Mouse (Mus musculus) lung, postnatal 14 days (tissue): ENCODE measurements at regions not wholly inside any gene's neighbourhood (a gene's known extent, or its start where the extent isn't known, plus 50 kb on each side); places are given as distances from the start of the nearest gene placed in this dataset.

Experiments
- DNase-seq: peaks from one replicate; pipeline ENCODE4 v3.0.0; 2021

DNA sequence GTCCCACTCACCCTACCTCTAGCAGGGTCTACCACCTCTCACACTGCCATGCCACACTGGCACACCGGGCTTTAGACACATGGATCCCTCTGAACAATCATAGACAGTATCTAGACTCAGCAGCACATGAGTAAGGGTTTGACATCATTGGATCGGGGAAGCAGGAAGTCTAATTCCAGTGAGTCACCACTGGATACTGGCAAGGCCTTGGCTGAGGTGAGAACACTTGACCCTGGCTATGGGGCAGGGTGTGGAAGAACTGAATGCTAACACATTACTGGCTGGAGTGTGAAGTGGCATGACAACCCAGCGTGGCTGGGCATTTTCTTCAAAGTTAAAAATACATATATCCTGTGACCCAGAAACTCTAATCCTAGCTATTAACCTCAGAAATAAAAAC, 114.4 kb downstream of the H2afy start:
- peak; percentile 26 for DNase-seq

DNA sequence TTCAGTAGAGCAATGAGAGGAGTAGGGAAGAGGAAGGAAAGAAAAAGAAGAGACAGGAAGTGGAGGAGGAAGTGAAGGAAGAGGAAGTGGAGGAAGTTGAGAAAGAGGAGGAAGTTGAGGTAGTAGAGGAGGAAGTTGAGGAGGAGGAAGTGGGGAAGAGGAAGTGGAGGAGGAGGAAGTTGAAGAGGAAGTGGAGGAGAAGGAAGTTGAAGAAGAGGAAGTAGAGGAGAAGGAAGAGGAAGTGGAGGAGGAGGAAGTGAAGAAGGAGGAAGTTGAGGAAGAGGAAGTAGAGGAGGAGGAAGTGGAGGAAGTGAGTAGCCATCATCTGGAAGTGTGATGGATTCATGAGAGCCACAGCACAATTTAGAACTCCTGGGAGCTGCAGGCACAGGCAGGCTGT, 122.2 kb downstream of the H2afy start:
- DNase-seq, result no peak

DNA sequence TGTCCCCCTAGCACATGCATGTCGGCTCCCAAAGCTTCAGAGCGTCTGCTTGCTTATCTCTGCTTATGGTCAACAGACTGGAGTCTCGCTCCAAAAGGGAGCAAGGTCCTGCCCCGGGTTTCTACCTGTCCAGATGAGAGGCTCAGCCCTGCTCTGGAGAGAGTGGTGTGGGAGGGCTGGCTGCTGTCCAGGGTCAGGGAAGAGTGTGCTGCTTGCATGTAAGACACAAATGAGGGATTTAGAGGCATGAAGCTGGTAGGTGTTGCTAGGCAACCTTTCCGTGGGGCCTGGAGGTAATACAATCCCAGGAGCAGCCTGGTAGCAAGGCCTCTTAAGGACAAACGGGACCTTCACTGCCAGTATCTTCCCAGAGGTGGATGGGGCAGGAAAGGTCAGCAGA, 125.7 kb downstream of the H2afy start:
- no peak for DNase-seq

DNA sequence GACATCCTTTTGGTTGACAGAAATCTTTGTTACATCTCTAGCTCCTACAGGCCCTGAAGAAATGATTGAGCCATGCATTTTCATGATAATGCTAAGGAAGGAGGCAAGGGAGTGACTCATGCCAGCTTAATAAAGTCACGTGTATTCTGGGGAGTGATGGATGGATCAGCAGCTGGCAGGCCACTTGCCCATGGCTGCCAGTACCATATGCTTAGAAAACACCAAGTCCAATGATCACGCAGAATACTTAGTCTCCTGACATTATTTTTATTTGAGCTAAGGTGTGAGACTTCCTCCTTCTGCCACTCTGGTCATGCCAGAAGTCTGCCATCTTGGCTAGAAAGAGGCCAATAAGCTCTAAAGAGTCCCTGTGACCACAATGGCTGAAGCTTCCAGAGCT, 129.3 kb downstream of the H2afy start:
- DNase-seq, result no peak

DNA sequence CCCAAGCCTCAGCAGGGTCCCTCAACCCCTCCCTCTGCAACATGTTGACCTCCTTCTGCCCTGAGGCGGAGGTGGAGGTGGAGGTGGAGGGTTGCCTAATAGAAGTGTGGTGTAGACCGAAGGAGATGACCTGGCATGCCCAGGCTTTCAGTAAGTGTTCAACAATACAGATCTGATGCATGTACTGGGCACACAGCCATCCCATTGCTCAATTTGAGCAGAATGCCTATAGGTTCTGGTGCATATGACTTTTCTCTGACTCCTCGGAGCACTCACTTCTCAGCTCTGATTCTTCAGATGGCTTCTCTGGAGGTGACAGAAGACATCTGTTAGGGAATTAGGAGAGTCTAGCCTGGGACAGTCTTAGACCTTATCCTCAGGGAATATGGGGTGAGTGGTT, 130.4 kb downstream of the H2afy start:
- no peak for DNase-seq

DNA sequence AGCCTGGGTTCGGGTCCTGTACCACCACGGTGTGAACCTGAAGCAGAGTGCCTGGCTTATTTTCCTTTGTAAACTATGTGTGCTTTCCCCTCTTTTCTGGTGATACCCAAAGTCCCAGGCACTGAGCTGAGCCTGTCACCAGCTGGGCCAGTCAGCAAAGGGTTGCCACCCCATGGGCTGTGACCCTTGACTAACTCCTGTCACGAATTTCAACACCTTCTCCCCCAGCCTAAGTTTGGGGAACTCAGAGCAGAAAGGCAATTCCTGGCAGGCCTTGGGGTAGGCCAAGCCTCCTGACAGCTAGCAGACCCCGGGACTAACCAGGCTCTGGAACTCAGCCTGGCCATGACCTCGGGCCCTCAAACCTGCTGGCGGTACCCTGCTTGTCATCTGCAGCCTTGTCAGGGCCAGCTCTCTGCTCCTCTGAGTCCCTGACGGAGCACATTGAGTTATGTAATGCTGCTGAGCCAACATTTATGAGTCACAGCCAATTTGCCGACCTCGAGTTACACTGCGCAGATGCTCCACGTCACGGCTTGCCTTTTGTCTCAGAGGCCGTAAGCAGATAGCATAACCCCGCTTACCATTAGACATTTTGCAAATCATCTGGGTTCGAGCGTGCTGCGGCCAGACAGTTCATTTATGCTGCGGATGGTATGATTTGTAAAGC, 132.3 kb downstream of the H2afy start:
- peak; percentile 27 for DNase-seq

DNA sequence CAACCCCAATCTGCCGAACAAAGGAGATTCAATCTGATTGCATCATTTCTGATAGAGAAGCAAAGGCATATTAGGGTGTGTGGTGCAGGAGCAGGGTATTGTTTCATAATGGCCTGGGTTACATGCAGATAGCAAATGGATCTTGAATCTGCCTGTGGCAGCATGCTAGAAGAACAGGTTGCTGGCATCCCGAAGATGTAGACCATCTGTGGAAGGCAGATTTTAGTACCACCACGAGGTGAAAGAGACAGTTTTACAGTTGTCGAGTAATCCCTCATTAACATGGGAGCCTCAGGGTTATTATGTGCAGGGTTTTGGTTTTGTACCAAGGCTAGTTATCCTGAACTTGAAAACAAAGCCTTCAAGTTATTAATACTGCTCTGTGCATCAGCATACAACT, 140.9 kb downstream of the H2afy start:
- DNase-seq, result no peak

DNA sequence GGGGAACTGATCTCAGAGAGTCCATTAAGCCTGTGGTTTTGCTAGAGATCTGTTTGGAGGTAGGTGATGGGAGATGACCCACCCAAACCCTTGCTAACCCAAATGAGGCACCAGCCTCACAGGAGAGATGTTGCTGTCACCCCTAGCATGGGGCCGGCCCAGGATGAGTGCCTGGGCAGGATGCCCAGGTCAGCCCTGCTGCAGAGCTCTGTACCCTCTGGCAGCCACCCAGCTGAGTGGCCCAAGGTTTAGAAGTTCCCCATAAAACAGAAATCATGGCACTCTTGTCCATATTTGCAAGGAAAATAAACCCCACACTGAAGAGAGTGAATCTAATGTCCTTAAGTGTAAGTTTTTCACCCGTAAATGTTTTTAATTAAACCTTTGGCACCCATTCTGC, 141.7 kb downstream of the H2afy start:
- DNase-seq, result no peak

DNA sequence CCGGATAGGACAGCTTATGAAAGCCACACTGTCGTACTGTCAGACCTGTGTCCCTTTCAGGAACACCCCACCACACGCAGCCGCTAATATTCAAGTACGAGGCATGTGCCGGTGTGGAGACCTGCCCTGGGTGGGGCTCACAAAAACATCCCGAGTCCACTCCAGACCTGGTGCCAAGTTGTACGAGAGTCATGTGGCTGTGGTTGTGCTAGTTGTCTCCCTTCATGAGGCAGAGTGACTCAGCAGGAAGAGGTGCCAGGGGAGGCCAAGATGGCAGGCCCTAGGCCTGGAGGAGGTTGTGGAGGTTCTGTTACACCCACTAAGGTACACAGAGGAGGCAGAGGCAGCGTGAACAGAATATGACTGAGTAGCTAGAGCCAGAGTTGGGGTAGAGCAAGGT, 143.5 kb downstream of the H2afy start:
- no peak for DNase-seq

DNA sequence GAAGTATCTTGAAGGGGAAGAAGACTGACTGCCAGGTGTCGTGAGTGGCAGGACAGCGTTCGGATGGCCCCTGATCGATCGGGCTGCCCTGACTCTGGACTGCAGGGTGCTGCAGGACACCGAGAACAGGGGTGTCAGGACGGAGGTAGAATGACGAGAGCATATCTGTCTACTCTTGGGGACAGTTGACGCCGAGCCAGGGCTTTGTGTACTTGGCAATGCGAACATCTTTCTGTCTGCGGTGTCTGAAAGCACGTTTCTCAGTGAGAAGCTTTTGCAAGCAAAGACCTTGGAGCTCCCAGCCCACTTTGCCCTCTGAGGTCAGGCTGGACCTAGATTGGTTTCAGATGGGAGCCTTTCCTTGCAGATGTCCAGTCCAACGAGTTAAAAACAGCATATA, 144.9 kb downstream of the H2afy start:
- DNase-seq, result no peak

DNA sequence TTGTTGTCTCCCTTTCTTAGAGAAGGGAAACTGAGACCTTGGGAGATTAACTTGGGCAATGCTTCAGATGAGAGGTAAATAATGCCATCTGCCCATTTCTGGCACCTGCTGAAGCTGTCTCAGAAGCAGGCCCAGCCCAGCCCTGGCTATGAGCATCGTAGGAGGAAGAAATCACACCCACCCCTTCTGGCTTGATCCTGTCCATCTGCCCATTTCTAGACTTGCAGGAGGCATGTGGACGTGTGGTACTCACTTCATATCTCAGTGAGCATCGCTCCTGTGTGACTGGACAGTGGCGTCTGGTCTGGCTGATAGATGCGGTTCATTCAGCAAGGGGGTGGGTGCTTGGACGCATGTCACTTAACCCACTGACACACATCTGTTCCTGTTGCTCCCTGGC, 146.0 kb downstream of the H2afy start:
- no peak for DNase-seq

DNA sequence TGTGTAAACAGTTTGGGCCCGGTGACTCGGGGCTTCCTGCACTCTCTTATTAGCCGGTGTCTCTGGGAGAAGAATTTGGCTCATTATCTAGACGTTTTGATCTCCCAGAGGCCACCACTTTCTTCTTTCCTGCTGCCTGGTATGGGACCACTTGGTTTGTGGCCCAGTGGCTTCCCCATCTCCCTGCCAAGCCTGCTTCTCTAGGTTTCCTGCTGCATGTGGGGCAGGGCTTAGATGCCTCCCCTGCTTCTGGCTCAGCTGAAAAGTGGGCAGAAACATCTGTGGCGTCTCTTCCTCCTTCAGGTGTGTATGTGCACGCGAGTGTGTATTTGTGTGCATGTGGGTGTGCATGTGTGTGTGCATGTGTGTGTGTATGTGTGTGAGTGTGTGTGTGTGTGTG, 146.8 kb downstream of the H2afy start:
- DNase-seq, result no peak

DNA sequence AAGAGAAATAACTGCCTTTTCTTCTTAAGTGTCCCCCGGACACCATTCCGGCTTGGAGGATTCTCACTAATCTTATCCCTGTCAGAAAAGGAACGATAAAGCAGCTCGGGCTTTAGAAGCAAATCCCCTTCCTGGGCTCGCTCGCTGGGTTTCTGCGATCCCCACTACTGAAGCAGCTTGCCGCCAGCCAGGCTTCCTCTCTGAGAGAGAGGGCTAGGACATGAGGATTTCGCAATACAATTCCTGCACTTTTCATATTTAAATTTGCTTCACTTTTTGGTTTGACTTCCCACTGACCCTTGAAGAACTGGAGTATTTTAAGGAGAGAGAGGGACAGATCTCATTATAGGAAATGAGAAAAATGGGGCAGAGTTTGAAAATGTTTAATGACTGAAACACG, 149.4 kb upstream of the Pitx1 start:
- no peak for DNase-seq

DNA sequence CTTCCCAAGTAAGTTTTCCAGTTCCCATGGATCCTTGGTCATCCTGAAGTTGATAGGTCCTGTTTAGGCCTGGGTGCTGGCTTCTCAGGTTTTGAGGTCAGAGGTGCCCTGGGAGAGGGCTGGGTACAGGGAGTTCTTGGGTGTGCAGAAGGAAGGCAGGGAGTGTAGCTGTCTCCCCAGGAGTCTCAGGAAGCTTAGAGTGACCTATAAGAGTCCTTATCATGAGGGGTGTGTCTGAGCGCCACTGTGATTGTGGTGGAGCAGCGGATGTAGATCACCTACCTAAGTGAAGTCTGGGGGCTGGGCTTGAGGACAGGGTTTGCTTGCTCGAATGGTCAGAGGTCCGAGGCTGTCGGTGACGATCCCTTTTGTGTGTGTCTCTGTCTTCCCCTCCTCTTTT, 148.8 kb upstream of the Pitx1 start:
- no peak for DNase-seq

DNA sequence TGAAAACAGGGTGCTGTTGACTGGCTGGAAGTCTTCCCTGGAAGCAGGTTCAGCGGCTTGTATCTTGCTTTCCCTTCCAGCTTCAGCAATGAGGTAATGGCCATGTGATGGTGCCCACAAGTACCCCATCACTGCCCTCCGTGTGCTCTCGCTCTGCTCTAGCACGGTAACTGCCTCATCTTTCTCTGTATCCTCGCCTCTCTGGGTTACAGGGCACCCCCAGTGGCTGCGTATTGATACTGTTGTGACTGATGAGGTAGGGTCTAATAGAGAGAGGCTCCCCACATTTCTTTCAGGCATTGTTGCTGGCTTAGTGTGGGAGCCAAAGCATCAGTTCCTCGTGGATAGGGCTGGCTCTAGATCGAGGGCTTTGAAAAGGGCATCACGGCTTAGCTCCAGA, 147.9 kb upstream of the Pitx1 start:
- no peak for DNase-seq

DNA sequence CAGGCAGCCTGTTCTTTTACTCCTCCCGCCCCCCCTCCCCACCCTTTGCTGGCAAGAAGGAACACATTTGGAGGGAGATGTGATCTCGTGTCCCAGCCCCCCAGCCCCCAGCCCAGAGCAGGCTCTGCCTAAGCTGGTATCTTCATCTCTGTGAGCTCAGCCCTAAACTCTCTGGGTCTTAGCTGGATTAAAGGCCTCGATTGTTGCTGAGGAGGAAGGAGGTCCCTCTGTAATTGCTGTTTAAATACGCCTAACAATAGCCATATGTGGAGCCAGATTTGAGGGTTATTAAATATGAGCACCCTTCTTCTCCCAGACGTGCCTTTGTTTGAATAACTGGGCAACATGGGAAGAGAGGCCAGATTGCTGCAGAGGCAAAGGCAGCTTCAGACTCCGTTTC, 145.0 kb upstream of the Pitx1 start:
- DNase-seq, result no peak

DNA sequence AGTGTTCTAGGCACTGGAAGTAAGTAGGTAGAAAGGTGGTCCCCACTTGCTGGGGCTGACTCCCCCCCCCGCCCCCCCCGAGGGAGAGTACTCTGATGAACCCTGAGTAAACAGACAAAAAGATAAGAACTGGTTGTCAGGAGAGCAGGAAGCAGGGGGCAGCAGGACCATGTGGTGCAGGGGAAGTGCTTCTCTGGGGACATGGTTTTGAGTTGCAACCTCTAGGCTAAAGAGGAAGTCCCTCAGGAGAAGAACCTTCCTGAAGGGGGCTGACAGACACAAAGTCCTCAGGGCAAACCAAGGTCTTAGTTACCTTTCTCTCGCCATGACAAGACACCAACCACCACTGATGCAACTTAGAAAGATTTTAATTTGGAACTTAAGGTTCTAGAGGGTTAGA, 141.9 kb upstream of the Pitx1 start:
- DNase-seq, result no peak

DNA sequence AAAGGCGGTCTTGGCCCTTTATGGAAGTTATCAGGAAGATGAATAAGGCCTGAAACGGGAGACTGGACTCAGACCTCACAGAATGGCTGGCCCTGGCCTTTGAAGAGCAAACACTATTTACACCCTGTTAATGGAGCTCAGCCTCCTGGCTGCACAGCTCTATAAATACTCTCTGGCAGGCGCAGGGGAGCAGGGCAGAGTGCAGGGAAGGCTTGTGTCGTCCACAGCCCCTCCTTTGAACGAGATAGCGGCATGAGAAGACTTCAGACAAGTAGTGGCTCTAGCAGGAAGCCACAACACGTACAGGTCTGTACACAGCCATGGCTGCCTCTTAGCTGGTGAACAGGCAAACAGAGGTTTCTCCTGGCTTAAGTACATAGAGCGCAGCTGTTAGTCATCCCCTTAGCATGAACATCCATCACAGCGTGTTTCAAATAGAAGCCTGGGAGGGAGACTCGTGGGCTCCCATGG, 141.0 kb upstream of the Pitx1 start:
- DNase-seq, result no peak

DNA sequence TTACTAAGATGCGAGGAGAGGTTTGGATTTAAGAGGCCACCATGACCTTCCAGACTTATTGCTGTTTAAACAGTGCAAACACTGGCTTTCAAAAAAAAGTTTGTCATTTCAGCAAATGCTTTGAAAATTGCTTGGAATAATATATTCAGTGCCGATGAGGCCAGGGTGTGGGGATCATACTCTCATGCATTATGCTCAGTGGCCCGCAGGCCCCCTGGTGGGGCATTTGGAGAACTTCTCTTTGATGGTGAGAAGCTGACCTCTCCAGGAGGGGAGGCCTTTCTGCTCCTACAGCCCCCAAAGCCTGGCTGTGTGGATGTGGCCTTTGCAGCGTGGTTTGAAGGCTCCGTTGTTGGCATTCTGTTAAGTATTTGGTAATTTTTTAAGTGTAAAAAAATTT, 138.1 kb upstream of the Pitx1 start:
- DNase-seq, result no peak

DNA sequence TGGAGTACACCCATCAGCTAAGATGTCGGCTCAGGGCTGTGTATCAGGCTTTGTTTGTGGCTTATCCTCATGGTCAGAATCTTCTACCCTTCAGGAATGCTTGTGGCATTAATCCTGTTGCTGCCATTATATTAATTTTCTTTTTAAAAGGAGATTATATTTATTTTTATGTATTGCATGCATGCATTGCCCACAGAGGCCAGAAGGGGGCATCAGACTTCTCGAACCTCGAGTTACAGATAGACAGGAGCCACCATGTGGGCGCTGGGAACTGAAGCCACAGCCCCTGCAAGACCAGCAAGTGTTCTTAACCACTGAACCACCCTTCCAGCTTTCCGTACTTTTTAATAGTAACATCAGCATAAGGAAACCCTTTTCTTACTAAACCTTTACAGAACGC, 134.7 kb upstream of the Pitx1 start:
- no peak for DNase-seq

DNA sequence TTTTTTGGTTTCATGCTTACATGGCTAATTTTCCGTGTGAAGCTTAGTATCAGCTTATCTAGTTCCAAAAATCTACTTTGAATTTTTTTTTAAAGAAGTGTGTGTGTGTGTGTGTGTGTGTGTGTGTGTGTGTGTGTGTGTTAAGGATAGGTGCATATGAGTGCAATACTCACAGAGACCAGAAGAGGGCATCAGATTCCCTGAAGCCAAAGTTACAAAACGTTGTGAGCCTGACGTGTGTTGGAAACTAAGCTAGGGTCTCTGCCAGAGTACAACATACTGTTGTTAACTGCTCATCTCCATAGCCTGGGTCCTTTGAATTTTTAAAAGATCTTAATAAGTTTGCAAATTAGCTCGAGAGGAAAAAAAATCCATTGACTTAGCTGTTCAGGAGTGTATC, 133.5 kb upstream of the Pitx1 start:
- DNase-seq, result no peak

DNA sequence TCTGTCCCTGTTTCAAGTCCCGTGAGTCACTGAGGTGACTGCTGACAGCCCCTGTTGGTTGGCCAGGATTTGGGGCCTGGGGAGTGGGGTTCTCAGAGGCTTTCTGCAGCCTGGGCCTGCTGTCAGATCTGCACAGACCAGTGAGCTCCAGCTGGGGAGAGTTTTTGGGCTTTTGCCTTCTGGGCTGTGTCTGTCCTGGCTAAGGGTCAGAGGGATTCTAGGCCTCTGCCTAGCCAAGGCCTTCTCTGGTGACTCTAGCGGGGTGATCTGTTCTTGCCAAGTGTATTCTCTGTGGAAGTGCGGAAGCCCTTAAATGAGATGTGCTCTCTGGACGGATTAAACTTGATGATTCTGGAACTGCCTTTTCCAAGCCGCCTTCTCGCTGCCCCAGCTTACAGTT, 131.2 kb upstream of the Pitx1 start:
- no peak for DNase-seq

DNA sequence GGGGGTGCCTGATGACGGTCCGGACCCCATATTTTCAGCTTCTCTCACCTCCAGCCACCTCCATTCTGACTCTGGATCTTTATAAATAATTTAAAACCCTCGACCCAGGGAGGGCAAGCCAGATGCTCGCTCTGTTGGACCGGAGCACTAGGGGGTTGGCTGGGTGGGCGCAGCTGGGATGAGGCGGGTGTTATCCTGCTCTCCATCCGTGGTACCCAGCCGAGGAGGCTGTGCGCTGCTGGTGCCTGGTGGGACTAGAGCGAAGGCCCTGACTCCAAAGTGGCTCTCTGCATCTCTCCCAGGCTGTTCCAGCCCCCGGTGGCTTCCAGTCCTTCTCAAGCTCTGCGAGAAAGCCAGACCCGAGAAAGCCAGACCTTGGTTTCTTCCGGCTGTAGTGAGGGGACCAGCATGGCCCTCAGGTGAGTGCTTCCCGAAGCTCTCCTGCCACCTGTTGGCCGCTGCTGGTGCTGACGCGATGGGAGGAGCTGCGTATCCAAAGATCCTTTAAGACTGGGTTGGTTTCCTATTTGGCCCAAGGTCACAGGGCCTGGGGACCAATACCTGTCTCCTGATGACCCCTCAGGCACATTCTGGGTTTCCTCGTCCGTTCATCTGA, 127.1 kb upstream of the Pitx1 start:
- peak; percentile 72 for DNase-seq

DNA sequence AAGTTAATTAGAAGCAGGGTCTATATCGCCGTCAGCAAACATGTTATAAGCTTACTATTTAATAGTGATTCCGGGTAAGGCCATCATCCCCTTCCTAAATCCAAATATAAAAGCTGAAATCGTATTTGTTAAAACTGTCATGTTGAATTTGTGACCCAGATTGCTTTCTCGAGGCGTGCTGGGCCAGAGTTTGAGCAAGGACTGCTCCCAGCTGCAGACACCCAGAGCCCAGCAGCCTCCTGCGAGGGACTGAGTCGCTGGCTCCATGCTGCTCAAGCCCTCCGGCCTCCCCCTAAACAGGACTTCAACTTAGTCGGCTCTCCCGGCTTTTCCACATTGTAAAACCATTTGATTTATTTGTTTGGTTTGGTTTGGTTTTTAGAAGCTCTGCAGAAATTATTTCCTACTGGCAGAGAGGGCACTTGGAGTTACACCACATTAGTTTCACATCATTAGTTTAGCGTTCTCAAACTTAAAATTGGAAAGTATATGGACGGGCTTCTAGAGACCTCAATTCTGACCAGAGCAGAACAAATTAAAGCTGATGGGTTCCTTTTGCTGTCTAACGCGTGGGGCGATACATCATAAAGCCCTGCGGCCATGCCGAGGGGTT, 126.4 kb upstream of the Pitx1 start:
- DNase-seq, result no peak

DNA sequence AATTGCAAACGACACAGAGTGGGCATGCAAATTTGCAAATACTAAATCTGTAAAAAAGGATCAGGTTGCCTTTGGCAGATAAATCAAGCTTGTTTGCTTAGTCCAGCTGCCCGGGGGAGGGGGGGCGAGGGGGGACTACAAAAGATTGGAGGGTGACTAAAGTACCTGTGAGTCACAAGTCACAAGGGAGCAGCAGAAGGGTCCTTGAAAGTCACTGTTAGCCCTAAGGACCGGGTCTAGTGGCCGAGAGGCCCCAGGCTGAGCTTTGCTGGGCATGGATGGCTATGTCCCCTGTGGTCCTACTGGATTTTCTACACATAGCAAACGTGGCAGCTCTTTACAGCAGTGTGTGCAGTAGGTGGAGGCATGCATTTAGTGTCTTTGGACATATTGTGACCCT, 118.4 kb upstream of the Pitx1 start:
- DNase-seq, result peak; percentile 23
